Mouse (Mus musculus): ENCODE results near the gene Degs2. TPM values are rescaled to one million over a fixed set of nuclear protein-coding genes. Genes with fewer than 3 reads are reported as not detected.
"Not testable (repeated sequence)": the region's sequence is repeated elsewhere in the genome, so short reads cannot be mapped to it uniquely, and the experiment has no call there.

Degs2 gene
- not detected in 2 replicates for total RNA-seq (2017)

GRCm38 (mm10) chr12:108702185-108702584 lies at the start of gene Degs2:
TSS of gene Degs2 (minus strand) at chr12:108702315.
- no peak for ATAC-seq (replicated peaks in 1 of 2; ENCODE audit: insufficient read depth in 1 of 2, low FRiP score in 2 of 2, low TSS enrichment in 1 of 2, low read depth in 1 of 2, poor library complexity in 2 of 2, severe bottlenecking in 2 of 2)

GRCm38 (mm10) chr12:108751790-108752189 lies 49.7 kb upstream of the Degs2 start:
- ATAC-seq (replicated peaks in 1 of 2; ENCODE audit: insufficient read depth in 1 of 2, low FRiP score in 2 of 2, low TSS enrichment in 1 of 2, low read depth in 1 of 2, poor library complexity in 2 of 2, severe bottlenecking in 2 of 2): no peak

- no peak for ATAC-seq (replicated peaks in 1 of 2; ENCODE audit: insufficient read depth in 1 of 2, low FRiP score in 2 of 2, low TSS enrichment in 1 of 2, low read depth in 1 of 2, poor library complexity in 2 of 2, severe bottlenecking in 2 of 2)
These were observed 48.1 kb upstream of the Degs2 start for GRCm38 (mm10) chr12:108750226-108750625.

GRCm38 (mm10) chr12:108749454-108749853 lies 47.3 kb upstream of the Degs2 start:
- ATAC-seq (replicated peaks in 1 of 2; ENCODE audit: insufficient read depth in 1 of 2, low FRiP score in 2 of 2, low TSS enrichment in 1 of 2, low read depth in 1 of 2, poor library complexity in 2 of 2, severe bottlenecking in 2 of 2): no peak

- no peak for ATAC-seq (replicated peaks in 1 of 2; ENCODE audit: insufficient read depth in 1 of 2, low FRiP score in 2 of 2, low TSS enrichment in 1 of 2, low read depth in 1 of 2, poor library complexity in 2 of 2, severe bottlenecking in 2 of 2)
These were observed 46.9 kb upstream of the Degs2 start for GRCm38 (mm10) chr12:108749019-108749418.

- ATAC-seq (replicated peaks in 1 of 2; ENCODE audit: insufficient read depth in 1 of 2, low FRiP score in 2 of 2, low TSS enrichment in 1 of 2, low read depth in 1 of 2, poor library complexity in 2 of 2, severe bottlenecking in 2 of 2): no peak
These were observed 43.9 kb upstream of the Degs2 start for GRCm38 (mm10) chr12:108745990-108746389.

GRCm38 (mm10) chr12:108742241-108742640 lies 40.1 kb upstream of the Degs2 start:
- no peak for ATAC-seq (replicated peaks in 1 of 2; ENCODE audit: insufficient read depth in 1 of 2, low FRiP score in 2 of 2, low TSS enrichment in 1 of 2, low read depth in 1 of 2, poor library complexity in 2 of 2, severe bottlenecking in 2 of 2)

GRCm38 (mm10) chr12:108741472-108741871 lies 39.4 kb upstream of the Degs2 start:
- ATAC-seq (replicated peaks in 1 of 2; ENCODE audit: insufficient read depth in 1 of 2, low FRiP score in 2 of 2, low TSS enrichment in 1 of 2, low read depth in 1 of 2, poor library complexity in 2 of 2, severe bottlenecking in 2 of 2): no peak

- ATAC-seq (replicated peaks in 1 of 2; ENCODE audit: insufficient read depth in 1 of 2, low FRiP score in 2 of 2, low TSS enrichment in 1 of 2, low read depth in 1 of 2, poor library complexity in 2 of 2, severe bottlenecking in 2 of 2): no peak
These were observed 36.6 kb upstream of the Degs2 start for GRCm38 (mm10) chr12:108738745-108739144.

- no peak for ATAC-seq (replicated peaks in 1 of 2; ENCODE audit: insufficient read depth in 1 of 2, low FRiP score in 2 of 2, low TSS enrichment in 1 of 2, low read depth in 1 of 2, poor library complexity in 2 of 2, severe bottlenecking in 2 of 2)
These were observed 35.7 kb upstream of the Degs2 start for GRCm38 (mm10) chr12:108737838-108738237.

GRCm38 (mm10) chr12:108734386-108734785 lies 32.3 kb upstream of the Degs2 start:
- ATAC-seq (replicated peaks in 1 of 2; ENCODE audit: insufficient read depth in 1 of 2, low FRiP score in 2 of 2, low TSS enrichment in 1 of 2, low read depth in 1 of 2, poor library complexity in 2 of 2, severe bottlenecking in 2 of 2): no peak

GRCm38 (mm10) chr12:108723841-108724240 lies 21.7 kb upstream of the Degs2 start:
- no peak for ATAC-seq (replicated peaks in 1 of 2; ENCODE audit: insufficient read depth in 1 of 2, low FRiP score in 2 of 2, low TSS enrichment in 1 of 2, low read depth in 1 of 2, poor library complexity in 2 of 2, severe bottlenecking in 2 of 2)

GRCm38 (mm10) chr12:108722464-108722863 lies 20.3 kb upstream of the Degs2 start:
- ATAC-seq (replicated peaks in 1 of 2; ENCODE audit: insufficient read depth in 1 of 2, low FRiP score in 2 of 2, low TSS enrichment in 1 of 2, low read depth in 1 of 2, poor library complexity in 2 of 2, severe bottlenecking in 2 of 2): no peak

- no peak for ATAC-seq (replicated peaks in 1 of 2; ENCODE audit: insufficient read depth in 1 of 2, low FRiP score in 2 of 2, low TSS enrichment in 1 of 2, low read depth in 1 of 2, poor library complexity in 2 of 2, severe bottlenecking in 2 of 2)
These were observed 16.4 kb upstream of the Degs2 start for GRCm38 (mm10) chr12:108718485-108718884.

- no peak for ATAC-seq (replicated peaks in 1 of 2; ENCODE audit: insufficient read depth in 1 of 2, low FRiP score in 2 of 2, low TSS enrichment in 1 of 2, low read depth in 1 of 2, poor library complexity in 2 of 2, severe bottlenecking in 2 of 2)
These were observed 13.7 kb upstream of the Degs2 start for GRCm38 (mm10) chr12:108715854-108716253.

GRCm38 (mm10) chr12:108713972-108714371 lies 11.9 kb upstream of the Degs2 start:
- not testable (repeated sequence) for ATAC-seq (replicated peaks in 1 of 2; ENCODE audit: insufficient read depth in 1 of 2, low FRiP score in 2 of 2, low TSS enrichment in 1 of 2, low read depth in 1 of 2, poor library complexity in 2 of 2, severe bottlenecking in 2 of 2)

GRCm38 (mm10) chr12:108712481-108712880 lies 10.4 kb upstream of the Degs2 start:
- ATAC-seq (replicated peaks in 1 of 2; ENCODE audit: insufficient read depth in 1 of 2, low FRiP score in 2 of 2, low TSS enrichment in 1 of 2, low read depth in 1 of 2, poor library complexity in 2 of 2, severe bottlenecking in 2 of 2): no peak

- ATAC-seq (replicated peaks in 1 of 2; ENCODE audit: insufficient read depth in 1 of 2, low FRiP score in 2 of 2, low TSS enrichment in 1 of 2, low read depth in 1 of 2, poor library complexity in 2 of 2, severe bottlenecking in 2 of 2): no peak
These were observed 8.9 kb upstream of the Degs2 start for GRCm38 (mm10) chr12:108710861-108711615.

Data from hematopoietic stem cell, adult 5-6 weeks (primary cell).